7 mouse cellular contexts compared by ENCODE assay signal in the genomic region with DNA sequence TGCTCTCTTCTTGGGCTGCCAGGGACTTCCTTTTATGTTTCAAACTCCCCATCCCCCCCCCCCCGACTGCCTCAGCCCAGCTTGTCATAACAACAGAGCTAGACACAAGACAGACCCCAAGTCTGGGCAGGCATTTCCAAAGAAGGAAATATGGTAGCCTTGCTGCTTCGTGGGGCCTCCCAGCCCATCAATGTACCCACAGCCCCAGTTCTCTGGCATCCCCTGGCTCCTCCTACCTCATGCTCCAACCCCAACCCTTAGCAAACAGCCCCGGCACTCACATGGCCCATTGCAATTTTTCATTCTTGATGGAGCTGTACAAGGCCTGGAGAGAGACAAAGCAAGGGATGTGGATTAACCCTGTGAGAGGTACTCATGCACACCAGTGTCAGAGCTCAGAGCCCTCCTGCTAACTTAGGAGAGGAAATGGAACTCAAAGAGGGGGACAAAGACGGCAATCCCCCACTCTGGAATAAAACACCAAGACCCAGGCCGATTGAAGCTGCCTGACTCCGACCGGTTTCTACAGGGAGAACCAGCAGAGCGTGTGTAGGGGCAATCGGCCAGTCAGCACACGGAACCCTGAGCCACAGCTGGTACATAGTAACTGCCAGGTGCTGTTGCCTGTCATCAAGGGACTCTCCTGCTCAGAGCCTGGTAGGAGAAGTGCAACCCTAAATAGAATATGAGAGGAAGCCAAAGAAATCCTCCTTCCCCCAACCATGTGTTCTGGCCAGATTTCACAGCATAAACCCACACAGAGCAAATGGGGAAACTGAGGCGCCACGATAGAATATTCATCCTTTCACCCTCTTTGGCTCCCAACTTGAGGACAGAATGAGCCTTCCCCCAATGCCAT. TPM values are rescaled to one million over a fixed set of nuclear protein-coding genes. Genes with fewer than 3 reads are reported as not detected.
DNase-seq lines count a peak whose midpoint lies in the region; ATAC-seq and TF ChIP-seq lines count a peak whose summit lies in the region.

No protein-coding gene starts in this region.

- TF ChIP-seq CTCF in left cerebral cortex, adult 2 months (IDR thresholded peaks at IDR 0.05) = no peak
- TF ChIP-seq CTCF in cortical plate, adult 2 months (IDR thresholded peaks at IDR 0.05; ENCODE audit: extremely low read depth, insufficient read depth, low read length) = no peak
- TF ChIP-seq CTCF in thymus, adult 2 months (IDR thresholded peaks at IDR 0.05; ENCODE audit: borderline replicate concordance, control insufficient read depth, extremely low read depth, insufficient read depth, low read length, poor library complexity) = no peak

- H3K4me1 ChIP-seq in cortical plate, adult 2 months (ENCODE audit: control insufficient read depth, insufficient read depth, low read length) = peaks cover 5% of the 10 kb centered on the region
- H3K4me1 ChIP-seq in intestine, embryonic 14.5 days (replicated peaks; ENCODE audit: control insufficient read depth, insufficient read depth, low read length) = peaks cover 48% of the 10 kb centered on the region
- H3K4me1 ChIP-seq in midbrain, embryonic 12.5 days = peaks cover 33% of the 10 kb centered on the region
- peaks cover 9% of the 10 kb centered on the region for H3K4me1 ChIP-seq in thymus, adult 2 months (replicated peaks; ENCODE audit: control insufficient read depth, insufficient read depth, low read length)

- H3K9ac ChIP-seq in intestine, embryonic 14.5 days (ENCODE audit: low read length) = peak overlapping the region; percentile 76
- no peak overlapping the region for H3K9ac ChIP-seq in midbrain, embryonic 12.5 days (replicated peaks)

- H3K9me3 ChIP-seq in intestine, embryonic 14.5 days (ENCODE audit: control insufficient read depth, low read length) = no peaks in the 10 kb centered on the region
- H3K9me3 ChIP-seq in midbrain, embryonic 12.5 days = no peaks in the 10 kb centered on the region

- H3K36me3 ChIP-seq in intestine, embryonic 14.5 days (ENCODE audit: control insufficient read depth, insufficient read depth, low read length) = peaks cover 16% of the 10 kb centered on the region
- no peaks in the 10 kb centered on the region for H3K36me3 ChIP-seq in midbrain, embryonic 12.5 days
- peaks cover 9% of the 10 kb centered on the region; the same call in 1 of the 2 replicates for H3K36me3 ChIP-seq in thymus, adult 2 months (ENCODE audit: control insufficient read depth, insufficient read depth, low read length)

- peak; percentile 8 to 22 for DNase-seq in left cerebral cortex, adult 2 months (ENCODE audit: extremely low spot score in 1 of 2, low spot score in 2 of 2)
- DNase-seq in left cerebral cortex, adult 11 months (ENCODE audit: low spot score) = no peak
- no peak for DNase-seq in intestine, embryonic 14.5 days (ENCODE audit: low spot score)
- no peak for DNase-seq in retina, postnatal 1 day
- no peak for DNase-seq in thymus, adult 2 months

- H3K4me3 ChIP-seq in left cerebral cortex, adult 2 months = peak overlapping the region; percentile 56
- peak overlapping the region; percentile 85 for H3K4me3 ChIP-seq in cortical plate, adult 2 months (ENCODE audit: insufficient read depth, low read length)
- H3K4me3 ChIP-seq in intestine, embryonic 14.5 days (ENCODE audit: low read depth, low read length) = peak overlapping the region; percentile 66
- no peak overlapping the region for H3K4me3 ChIP-seq in midbrain, embryonic 12.5 days
- no peak overlapping the region for H3K4me3 ChIP-seq in thymus, adult 2 months (ENCODE audit: control insufficient read depth, insufficient read depth, low read length)

- H3K4me2 ChIP-seq in intestine, embryonic 14.5 days (ENCODE audit: low read length) = peak overlapping the region; percentile 61
- H3K4me2 ChIP-seq in midbrain, embryonic 12.5 days (replicated peaks) = peak overlapping the region; percentile 64; the same call in 1 of the 2 replicates

- H3K27me3 ChIP-seq in intestine, embryonic 14.5 days (replicated peaks; ENCODE audit: control insufficient read depth, insufficient read depth, low read length) = peaks cover 45% of the 10 kb centered on the region
- H3K27me3 ChIP-seq in midbrain, embryonic 12.5 days = peaks cover 94% of the 10 kb centered on the region
- peaks cover 31% of the 10 kb centered on the region for H3K27me3 ChIP-seq in thymus, adult 2 months (ENCODE audit: control insufficient read depth, insufficient read depth, low read length)

- WGBS in intestine, embryonic 14.5 days = 19% methylated on average over 12 of the region's 12 CpGs
- WGBS in midbrain, embryonic 12.5 days = 52% methylated on average over 12 of the region's 12 CpGs
- 58% methylated on average over 12 of the region's 12 CpGs for WGBS in thymus, adult 2 months

- peak overlapping the region; percentile 51; the same call in 1 of the 2 replicates for H3K27ac ChIP-seq in left cerebral cortex, adult 2 months
- H3K27ac ChIP-seq in cortical plate, adult 2 months (ENCODE audit: insufficient read depth, low read length) = no peak overlapping the region
- H3K27ac ChIP-seq in intestine, embryonic 14.5 days (ENCODE audit: low read depth) = peak overlapping the region; percentile 90
- no peak overlapping the region for H3K27ac ChIP-seq in midbrain, embryonic 12.5 days (replicated peaks)
- H3K27ac ChIP-seq in thymus, adult 2 months (ENCODE audit: control insufficient read depth, insufficient read depth, low read length) = no peak overlapping the region

- intact Hi-C loops in left cerebral cortex, adult 2 months (cut with DNase I) = no loop called here

- TF ChIP-seq POLR2A in cortical plate, adult 2 months (IDR thresholded peaks at IDR 0.05; ENCODE audit: extremely low read depth, insufficient read depth, low read length) = no peak
- TF ChIP-seq POLR2A in thymus, adult 2 months (IDR thresholded peaks at IDR 0.05; ENCODE audit: control insufficient read depth, extremely low read depth, insufficient read depth, low read length, poor library complexity) = no peak

- ATAC-seq in intestine, embryonic 14.5 days (replicated peaks; ENCODE audit: low FRiP score, low TSS enrichment, low read depth) = peak; percentile 67
- no peak for ATAC-seq in midbrain, embryonic 12.5 days (ENCODE audit: low FRiP score, low read depth)

RNA-seq across cellular contexts. Expression of a gene that starts 11.0 kb away (rescaled TPM):
- 100 to 1,000 TPM; 605 to 647 TPM for total RNA-seq in left cerebral cortex, adult 2 months (2021)
- polyA plus RNA-seq in cortical plate, adult 2 months (2012; rRNA removed) = 617 and 701 TPM in 2 replicates
- polyA plus RNA-seq in intestine, embryonic 14.5 days (2014; fragmentation: Nextera tagmentation; extraction: Ambion mirVana) = 36.4 and 43.9 TPM in 2 replicates
- polyA plus RNA-seq in midbrain, embryonic 12.5 days (2016; fragmentation: Nextera tagmentation; extraction: Ambion mirVana) = 31.4 and 31.9 TPM in 2 replicates
- 1.5 and 1.6 TPM in 2 replicates for polyA plus RNA-seq in thymus, adult 2 months (2012; rRNA removed)

RNA-seq across cellular contexts. Expression of a gene that starts 11.9 kb away (rescaled TPM):
- total RNA-seq in left cerebral cortex, adult 2 months (2021) = 1 to 10 TPM; 2.9 to 3.3 TPM
- polyA plus RNA-seq in cortical plate, adult 2 months (2012; rRNA removed) = 2.4 and 2.8 TPM in 2 replicates
- polyA plus RNA-seq in intestine, embryonic 14.5 days (2014; fragmentation: Nextera tagmentation; extraction: Ambion mirVana) = 7.9 and 9.2 TPM in 2 replicates
- 3.6 and 4.2 TPM in 2 replicates for polyA plus RNA-seq in midbrain, embryonic 12.5 days (2016; fragmentation: Nextera tagmentation; extraction: Ambion mirVana)
- polyA plus RNA-seq in thymus, adult 2 months (2012; rRNA removed) = 107 and 122 TPM in 2 replicates

RNA-seq across cellular contexts. Expression of a gene that starts 12.0 kb away (rescaled TPM):
- 10 to 100 TPM; 27.0 to 29.6 TPM for total RNA-seq in left cerebral cortex, adult 2 months (2021)
- 42.8 and 42.9 TPM in 2 replicates for polyA plus RNA-seq in cortical plate, adult 2 months (2012; rRNA removed)
- polyA plus RNA-seq in intestine, embryonic 14.5 days (2014; fragmentation: Nextera tagmentation; extraction: Ambion mirVana) = 17.5 and 17.7 TPM in 2 replicates
- 27.6 and 32.6 TPM in 2 replicates for polyA plus RNA-seq in midbrain, embryonic 12.5 days (2016; fragmentation: Nextera tagmentation; extraction: Ambion mirVana)
- polyA plus RNA-seq in thymus, adult 2 months (2012; rRNA removed) = 13.5 and 15.2 TPM in 2 replicates

RNA-seq across cellular contexts. Expression of a gene that starts 22.5 kb away (rescaled TPM):
- total RNA-seq in left cerebral cortex, adult 2 months (2021) = 100 to 1,000 TPM; 188 to 196 TPM
- polyA plus RNA-seq in cortical plate, adult 2 months (2012; rRNA removed) = 233 and 235 TPM in 2 replicates
- polyA plus RNA-seq in intestine, embryonic 14.5 days (2014; fragmentation: Nextera tagmentation; extraction: Ambion mirVana) = 154 and 176 TPM in 2 replicates
- polyA plus RNA-seq in midbrain, embryonic 12.5 days (2016; fragmentation: Nextera tagmentation; extraction: Ambion mirVana) = 228 and 237 TPM in 2 replicates
- polyA plus RNA-seq in thymus, adult 2 months (2012; rRNA removed) = 85.4 and 105 TPM in 2 replicates

RNA-seq across cellular contexts. Expression of a gene that starts 24.9 kb away (rescaled TPM):
- total RNA-seq in left cerebral cortex, adult 2 months (2021) = 10 to 100 TPM; 25.5 to 25.9 TPM
- 35.9 and 40.5 TPM in 2 replicates for polyA plus RNA-seq in cortical plate, adult 2 months (2012; rRNA removed)
- polyA plus RNA-seq in intestine, embryonic 14.5 days (2014; fragmentation: Nextera tagmentation; extraction: Ambion mirVana) = 12.3 and 12.7 TPM in 2 replicates
- polyA plus RNA-seq in midbrain, embryonic 12.5 days (2016; fragmentation: Nextera tagmentation; extraction: Ambion mirVana) = 6.5 and 7.1 TPM in 2 replicates
- 16.8 and 20.6 TPM in 2 replicates for polyA plus RNA-seq in thymus, adult 2 months (2012; rRNA removed)

Comparison
In these comparisons a context has a peak if more than half of its experiments do, and no peak if none do; other contexts are left out.
1. DNase-seq: peak in left cerebral cortex, adult 2 months (2 of 2); none in left cerebral cortex, adult 11 months (single experiment), intestine, embryonic 14.5 days (single experiment), retina, postnatal 1 day (single experiment) and thymus, adult 2 months (single experiment).
2. H3K27ac ChIP-seq: peak in left cerebral cortex, adult 2 months (single experiment) and intestine, embryonic 14.5 days (single experiment); none in cortical plate, adult 2 months (single experiment), midbrain, embryonic 12.5 days (single experiment) and thymus, adult 2 months (single experiment).
3. H3K4me3 ChIP-seq: peak in left cerebral cortex, adult 2 months (single experiment), cortical plate, adult 2 months (single experiment) and intestine, embryonic 14.5 days (single experiment); none in midbrain, embryonic 12.5 days (single experiment) and thymus, adult 2 months (single experiment).
4. RNA of a gene that starts 11.0 kb away (polyA plus RNA-seq): 617 to 701 TPM in cortical plate, adult 2 months; 36.4 to 43.9 TPM in intestine, embryonic 14.5 days, 31.4 to 31.9 TPM in midbrain, embryonic 12.5 days and 1.5 to 1.6 TPM in thymus, adult 2 months; every median in the first group is over 10 times any median in the second.
5. RNA of a gene that starts 11.9 kb away (polyA plus RNA-seq): 107 to 122 TPM in thymus, adult 2 months; 7.9 to 9.2 TPM in intestine, embryonic 14.5 days, 3.6 to 4.2 TPM in midbrain, embryonic 12.5 days and 2.4 to 2.8 TPM in cortical plate, adult 2 months; every median in the first group is over 10 times any median in the second.